Mouse (Mus musculus): ENCODE data around the gene Ubxn4. TPM values are rescaled to one million over a fixed set of nuclear protein-coding genes. Genes with fewer than 3 reads are reported as not detected.

Ubxn4 gene
- 70.9 to 78.2 TPM (median 75.4 TPM) in 4 replicates for total RNA-seq (2023; ENCODE audit: inconsistent age)

DNA sequence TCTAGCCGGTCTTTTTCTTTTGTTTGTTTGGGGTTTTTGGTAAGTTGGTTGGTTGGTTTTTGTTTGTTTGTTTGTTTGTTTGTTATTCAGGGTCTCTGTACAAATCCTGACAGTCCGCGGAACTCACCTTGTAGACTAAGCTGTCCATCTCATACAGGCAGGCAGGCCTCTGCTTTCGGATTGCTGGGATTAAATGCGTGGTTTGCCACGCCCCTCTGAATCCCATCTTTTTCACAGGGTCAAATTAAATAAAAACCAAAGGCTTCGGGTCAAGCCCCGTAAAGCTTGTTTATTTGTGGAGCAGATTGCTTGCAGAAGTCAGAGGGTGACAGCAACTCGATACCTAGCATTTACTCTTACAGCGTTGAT, at the start of gene Ubxn4:
Gene Ubxn4, plus strand, starts transcription at position 338 of the 369 bp plus-strand sequence.

DNA sequence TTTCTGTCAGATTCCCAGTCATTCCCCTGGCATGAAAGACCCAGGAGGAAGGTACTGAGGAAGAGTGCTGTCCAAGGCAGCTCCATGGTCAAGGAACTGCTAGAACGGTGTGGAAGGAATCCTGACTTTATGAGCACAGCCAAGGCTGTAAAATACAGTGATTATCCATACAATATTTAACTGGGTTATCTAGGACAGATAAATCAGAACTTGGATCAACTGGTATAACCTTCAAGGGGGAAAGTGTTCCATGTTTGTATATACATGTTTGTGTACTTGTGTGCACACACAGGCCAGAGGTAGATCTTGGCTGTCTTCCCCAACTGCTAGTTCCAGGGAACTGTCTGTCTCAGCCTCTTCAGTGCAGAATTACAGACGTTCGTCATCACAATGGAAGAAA, 84.5 kb downstream of the Ubxn4 start, which contains the start of gene Lct:
Gene Lct, minus strand, starts transcription at position 101 of the 400 bp plus-strand sequence.

Other genes with a start within 250 kb of the Ubxn4 start
- gene Zranb3, start 140.9 kb upstream of the Ubxn4 start, total RNA-seq (2023; ENCODE audit: inconsistent age) = 6.8 to 10.3 TPM (median 7.4 TPM) in 4 replicates
- 123 to 130 TPM (median 126 TPM) in 4 replicates for gene R3hdm1, start 140.7 kb upstream of the Ubxn4 start, total RNA-seq (2023; ENCODE audit: inconsistent age)
- gene Lct, start 84.4 kb downstream of the Ubxn4 start, total RNA-seq (2023; ENCODE audit: inconsistent age) = 0.19 to 0.36 TPM (median 0.28 TPM) in 4 replicates
- gene Mcm6, start 115.7 kb downstream of the Ubxn4 start, total RNA-seq (2023; ENCODE audit: inconsistent age) = 34.1 to 44.7 TPM (median 40.5 TPM) in 4 replicates
- gene Dars, start 173.4 kb downstream of the Ubxn4 start, total RNA-seq (2023; ENCODE audit: inconsistent age) = 50.1 to 57.3 TPM (median 53.9 TPM) in 4 replicates

Measured in B cell, adult (primary cell).